Mouse (Mus musculus) stomach, postnatal 0 days (tissue): ENCODE data around the gene Moap1. TPM values are rescaled to one million over a fixed set of nuclear protein-coding genes. Genes with fewer than 3 reads are reported as not detected.

Experiments used
- ATAC-seq: fragments of 200-750 bp; cut with Nextera tagmentation; 2 replicates; pipeline ENCODE4 v1.8.0; 2017; ENCODE audit not compliant: low FRiP score, low TSS enrichment
- DNase-seq: peaks from one replicate; pipeline ENCODE4 v3.0.0-alpha.2; 2016; ENCODE audit warnings: low spot score
- H3K27ac ChIP-seq: fragments of 300-500 bp; sonication (generic); replicated peaks from 2 replicates; pipeline ENCODE4 v1.5.1; 2014; ENCODE audit warnings: mild to moderate bottlenecking, control low read depth
- H3K27me3 ChIP-seq: fragments of 300-500 bp; sonication (generic); 2 replicates; pipeline ENCODE4 v1.6.1; 2014; ENCODE audit warnings: low read length; ENCODE audit not compliant: control insufficient read depth, insufficient read depth
- H3K36me3 ChIP-seq: fragments of 300-500 bp; sonication (generic); 2 replicates; pipeline ENCODE4 v1.6.1; 2014; ENCODE audit warnings: low read length, mixed read lengths; ENCODE audit not compliant: control insufficient read depth, insufficient read depth
- H3K4me1 ChIP-seq: fragments of 300-500 bp; sonication (generic); replicated peaks from 2 replicates; pipeline ENCODE4 v1.6.1; 2014; ENCODE audit warnings: antibody characterized with exemption; ENCODE audit not compliant: control insufficient read depth, insufficient read depth
- H3K4me2 ChIP-seq: fragments of 300-500 bp; sonication (generic); replicated peaks from 2 replicates; pipeline ENCODE4 v1.6.1; 2014; ENCODE audit warnings: low read depth, mild to moderate bottlenecking, control low read depth, moderate library complexity
- H3K4me3 ChIP-seq: fragments of 300-500 bp; sonication (generic); 2 replicates; pipeline ENCODE4 v1.5.1; 2014; ENCODE audit warnings: low read depth, low read length, control low read depth
- H3K9ac ChIP-seq: fragments of 300-500 bp; sonication (generic); 2 replicates; pipeline ENCODE4 v1.6.1; 2014; ENCODE audit warnings: mild to moderate bottlenecking, low read length, control low read depth, mixed read lengths
- H3K9me3 ChIP-seq: fragments of 300-500 bp; sonication (generic); 2 replicates; pipeline ENCODE4 v1.6.1; 2016; ENCODE audit warnings: low read length; ENCODE audit not compliant: control insufficient read depth
- CTCF ChIP-seq: IDR thresholded peaks from 2 replicates; pipeline ENCODE4 v1.5.1; 2016; ENCODE audit warnings: antibody characterized with exemption, low read depth, mild to moderate bottlenecking, moderate library complexity
- EP300 ChIP-seq: optimal IDR thresholded peaks from 2 replicates; pipeline ENCODE3; 2016; ENCODE audit warnings: antibody characterized with exemption
- WGBS: fragments of 180-500 bp; shearing (Covaris S2); extraction: QIAGEN DNeasy Blood & Tissue Kit; methylation state at CpG from one replicate; pipeline ENCODE4 v1.1.7; 2014; 5-methylcytosine and 5-hydroxymethylcytosine counted together
- polyA plus RNA-seq: library from polyadenylated mRNA; unstranded; fragments of >200 nt; fragmentation: Nextera tagmentation; extraction: Ambion mirVana; gene quantifications from 2 replicates; pipeline ENCODE4 v1.2.1, GENCODE M21; 2015

The Moap1 gene
- polyA plus RNA-seq, 1 experiment from 2014 or later, result 8.1 TPM

GRCm38 (mm10) chr12:102757055-102757688 lies 13.7 kb upstream of the Moap1 start:
- ATAC-seq (peak; percentile 83), DNase-seq (no peak)
- TF ChIP-seq CTCF (no peak), EP300 (no peak)

DNA sequence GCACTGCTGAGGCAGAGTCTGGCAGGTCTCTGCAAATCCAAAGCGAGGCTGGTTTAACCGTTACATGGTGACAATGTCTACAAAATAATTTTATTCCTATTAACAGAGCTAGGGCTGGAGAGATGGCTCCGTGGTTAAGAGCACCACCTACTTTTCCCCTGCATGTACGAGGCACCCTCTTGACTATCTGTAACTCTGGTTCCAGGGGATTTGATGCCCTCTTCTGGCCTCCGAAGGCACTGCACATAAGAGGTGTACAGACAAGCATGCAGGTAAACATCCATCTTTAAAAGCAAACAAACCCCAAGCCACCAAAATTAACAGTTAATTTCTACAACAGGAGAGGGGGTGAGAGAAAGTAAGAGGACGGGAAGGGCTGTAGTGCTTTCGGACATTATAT lies 12.8 kb upstream of the Moap1 start:
- TF ChIP-seq CTCF, result peak; percentile 66
- no peak for TF ChIP-seq EP300
- DNase-seq (peak; percentile 55), ATAC-seq (no peak)
- 74% methylated on average over 7 of the region's 7 CpGs for WGBS
- Histone ChIP-seq H3K27ac (no peak overlapping the region), H3K4me2 (peak overlapping the region; percentile 78), H3K4me3 (peak overlapping the region; percentile 89), H3K9ac (no peak overlapping the region; the same call in 1 of the 2 replicates), H3K9me3 (no peaks in the 10 kb centered on the region), H3K4me1 (no peaks in the 10 kb centered on the region; the same call in 1 of the 2 replicates), H3K27me3 (no peaks in the 10 kb centered on the region), H3K36me3 (no peaks in the 10 kb centered on the region)

More at GRCm38 (mm10) chr12:102757055-102757688, 13.7 kb upstream of the Moap1 start:
- 1% methylated on average over 46 of the region's 46 CpGs for WGBS
- H3K4me3 ChIP-seq, result peak overlapping the region; percentile 89
- H3K4me2 ChIP-seq, result peak overlapping the region; percentile 78
- H3K9me3 ChIP-seq, result no peaks in the 10 kb centered on the region
- H3K9ac ChIP-seq, result peak overlapping the region; percentile 60
- peak overlapping the region; percentile 81 for H3K27ac ChIP-seq
- no peaks in the 10 kb centered on the region; the same call in 1 of the 2 replicates for H3K4me1 ChIP-seq
- H3K36me3 ChIP-seq, result no peaks in the 10 kb centered on the region
- H3K27me3 ChIP-seq, result no peaks in the 10 kb centered on the region

DNA sequence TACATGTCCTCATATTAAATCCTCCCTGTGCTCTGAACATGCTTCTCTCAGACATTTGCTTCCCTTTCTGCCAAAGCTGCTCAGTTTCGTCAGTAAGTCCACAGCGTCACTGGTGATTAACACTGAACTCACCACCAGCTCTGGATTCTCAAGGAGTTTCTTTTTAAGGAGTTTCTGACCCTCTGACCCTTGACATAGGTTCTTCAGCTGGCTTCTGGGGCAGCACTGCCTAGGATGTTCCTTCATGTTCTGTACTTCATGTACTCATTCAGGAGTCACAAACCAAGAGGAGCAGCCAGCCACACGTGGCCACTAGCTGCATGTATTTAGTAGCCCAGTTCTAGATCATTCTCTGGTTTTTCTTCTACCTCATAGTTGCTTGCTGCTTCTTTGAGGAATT lies 4.8 kb upstream of the Moap1 start:
- H3K27me3 ChIP-seq, result no peaks in the 10 kb centered on the region
- no peak overlapping the region for H3K4me3 ChIP-seq
- no peaks in the 10 kb centered on the region for H3K9me3 ChIP-seq
- H3K4me2 ChIP-seq, result no peak overlapping the region
- H3K4me1 ChIP-seq, result no peaks in the 10 kb centered on the region
- no peak overlapping the region for H3K27ac ChIP-seq
- 63% methylated on average over 3 of the region's 3 CpGs for WGBS
- DNase-seq (no peak), ATAC-seq (no peak)
- H3K9ac ChIP-seq, result no peak overlapping the region
- no peaks in the 10 kb centered on the region; the same call in 1 of the 2 replicates for H3K36me3 ChIP-seq
- no peak for TF ChIP-seq EP300
- no peak for TF ChIP-seq CTCF

DNA sequence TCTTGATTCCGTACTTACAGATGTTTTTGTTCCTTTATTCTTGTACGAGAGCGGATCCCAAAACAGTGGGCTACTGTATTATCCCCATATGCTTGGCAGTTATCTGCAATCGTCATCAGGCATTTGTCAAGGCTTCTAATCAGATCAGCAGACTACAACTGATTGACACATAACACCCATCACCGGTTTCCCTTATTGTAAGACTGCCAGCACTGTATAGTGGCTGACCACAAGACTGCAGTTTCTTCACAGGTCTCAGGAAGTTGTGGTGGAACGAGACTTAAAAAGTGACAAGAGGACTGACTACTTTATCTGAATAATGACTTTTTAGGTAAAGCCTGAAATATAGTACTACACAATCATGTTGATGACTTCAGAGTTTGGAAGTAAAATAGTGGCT lies 1.4 kb upstream of the Moap1 start:
- ATAC-seq (no peak), DNase-seq (no peak)
- Histone ChIP-seq H3K4me3 (no peak overlapping the region), H3K9ac (no peak overlapping the region), H3K4me1 (0 out of 2 replicates have a peak, but pooled peaks cover 3% of the 10 kb centered on the region), H3K27me3 (no peaks in the 10 kb centered on the region), H3K9me3 (no peaks in the 10 kb centered on the region), H3K27ac (no peak overlapping the region), H3K4me2 (no peak overlapping the region), H3K36me3 (no peaks in the 10 kb centered on the region; the same call in 1 of the 2 replicates)
- 56% methylated on average over 6 of the region's 6 CpGs for WGBS
- TF ChIP-seq EP300 (no peak), CTCF (0 out of 2 replicates have a peak, but pooled peaks have one; percentile 12)

- H3K36me3 ChIP-seq, result no peaks in the 10 kb centered on the region
- peak overlapping the region; percentile 85 for H3K4me2 ChIP-seq
- 0 out of 2 replicates have a peak, but pooled peaks cover 3% of the 10 kb centered on the region for H3K4me1 ChIP-seq
- H3K27me3 ChIP-seq, result no peaks in the 10 kb centered on the region
- no peaks in the 10 kb centered on the region for H3K9me3 ChIP-seq
- ATAC-seq (peak; percentile 43), DNase-seq (no peak)
- peak overlapping the region; percentile 97 for H3K27ac ChIP-seq
- WGBS, result under 1% methylated on average over 33 of the region's 33 CpGs
- H3K4me3 ChIP-seq, result peak overlapping the region; percentile 84
- TF ChIP-seq CTCF, result no peak
- TF ChIP-seq EP300, result no peak
- H3K9ac ChIP-seq, result peak overlapping the region; percentile 84
Observed at GRCm38 (mm10) chr12:102743036-102743588, 349 bp downstream of the Moap1 start.

- DNase-seq (no peak), ATAC-seq (no peak)
- no peak overlapping the region for H3K4me3 ChIP-seq
- 0 out of 2 replicates have a peak, but pooled peaks cover 3% of the 10 kb centered on the region for H3K4me1 ChIP-seq
- no peak for TF ChIP-seq CTCF
- TF ChIP-seq EP300, result no peak
- no peak overlapping the region for H3K27ac ChIP-seq
- H3K4me2 ChIP-seq, result no peak overlapping the region
- no peaks in the 10 kb centered on the region for H3K27me3 ChIP-seq
- no peaks in the 10 kb centered on the region for H3K9me3 ChIP-seq
- 73% methylated on average over 7 of the region's 7 CpGs for WGBS
- H3K36me3 ChIP-seq, result no peaks in the 10 kb centered on the region
- no peak overlapping the region for H3K9ac ChIP-seq
Observed at GRCm38 (mm10) chr12:102742056-102742455, 1.4 kb downstream of the Moap1 start.
